In genomic region chr12:27537507-27537906, GRCm38 (mm10) we compare ENCODE assay signal across 16 mouse cellular contexts.
A peak's percentile ranks its signal among the peaks of the same experiment; 100 is the strongest.
DNase-seq lines count a peak whose midpoint lies in the region; ATAC-seq and TF ChIP-seq lines count a peak whose summit lies in the region.
"Had no signal": no experiment of that assay in that cellular context is flagged by ENCODE, and none has a peak within 500 bp of the region (broad histone marks: within the 10 kb centered on the region; RNA-seq: fewer than 3 reads in every experiment).

No protein-coding gene starts in this region.

- H3K9me3 ChIP-seq in limb, embryonic 12.5 days: no peaks in the 10 kb centered on the region
- H3K9me3 ChIP-seq in limb, embryonic 10.5 days (replicated peaks): no peaks in the 10 kb centered on the region
- no peaks in the 10 kb centered on the region for H3K9me3 ChIP-seq in embryonic facial prominence, embryonic 14.5 days (ENCODE audit: control insufficient read depth, low read length)
- H3K9me3 ChIP-seq in hindbrain, postnatal 0 days (ENCODE audit: low read length): no peaks in the 10 kb centered on the region
- no peaks in the 10 kb centered on the region for H3K9me3 ChIP-seq in stomach, embryonic 16.5 days (replicated peaks; ENCODE audit: control insufficient read depth, low read length)
- H3K9me3 ChIP-seq: liver, embryonic 12.5 days; neural tube, embryonic 12.5 days had no signal

- no peaks in the 10 kb centered on the region for H3K36me3 ChIP-seq in limb, embryonic 12.5 days
- H3K36me3 ChIP-seq in limb, embryonic 10.5 days: no peaks in the 10 kb centered on the region
- no peaks in the 10 kb centered on the region for H3K36me3 ChIP-seq in embryonic facial prominence, embryonic 14.5 days (ENCODE audit: control insufficient read depth, insufficient read depth, low read length)
- no peaks in the 10 kb centered on the region for H3K36me3 ChIP-seq in hindbrain, postnatal 0 days (ENCODE audit: insufficient read depth, low read length)
- no peaks in the 10 kb centered on the region for H3K36me3 ChIP-seq in stomach, embryonic 16.5 days (ENCODE audit: control insufficient read depth, insufficient read depth, low read length)
- H3K36me3 ChIP-seq: liver, embryonic 12.5 days; neural tube, embryonic 12.5 days had no signal

- no peak for TF ChIP-seq CTCF in hindbrain, postnatal 0 days (IDR thresholded peaks at IDR 0.05; ENCODE audit: low read depth)

- no peak for DNase-seq in limb, embryonic 10.5 days (ENCODE audit: low spot score)
- peak; percentile 37 for DNase-seq in embryonic facial prominence, embryonic 14.5 days (ENCODE audit: low spot score)
- DNase-seq in hindbrain, postnatal 0 days (ENCODE audit: low spot score): peak; percentile 54
- DNase-seq in urinary bladder, postnatal 14 days (ENCODE audit: low spot score): no peak
- no peak for DNase-seq in left cerebral cortex, postnatal 4 days
- DNase-seq: gastrocnemius, postnatal 10 days; heart, postnatal 14 days; kidney, adult 18-20 months had no signal

- no peak overlapping the region for H3K4me3 ChIP-seq in limb, embryonic 12.5 days (replicated peaks)
- H3K4me3 ChIP-seq in limb, embryonic 10.5 days: no peak overlapping the region
- no peak overlapping the region for H3K4me3 ChIP-seq in embryonic facial prominence, embryonic 14.5 days (ENCODE audit: low read depth, low read length)
- H3K4me3 ChIP-seq in hindbrain, postnatal 0 days (ENCODE audit: low read length): no peak overlapping the region
- no peak overlapping the region for H3K4me3 ChIP-seq in stomach, embryonic 16.5 days (replicated peaks; ENCODE audit: low read length)
- H3K4me3 ChIP-seq: left cerebral cortex, adult 2 months; liver, embryonic 12.5 days; neural tube, embryonic 12.5 days had no signal

- WGBS in limb, embryonic 12.5 days: 69% methylated on average over 3 of the region's 3 CpGs
- 92% methylated on average over 3 of the region's 3 CpGs for WGBS in limb, embryonic 10.5 days
- 58% methylated on average over 3 of the region's 3 CpGs for WGBS in embryonic facial prominence, embryonic 14.5 days
- WGBS in hindbrain, postnatal 0 days: 74% methylated on average over 3 of the region's 3 CpGs
- 76% methylated on average over 3 of the region's 3 CpGs for WGBS in stomach, embryonic 16.5 days

- no peak overlapping the region for H3K9ac ChIP-seq in limb, embryonic 12.5 days (replicated peaks)
- H3K9ac ChIP-seq in embryonic facial prominence, embryonic 14.5 days (ENCODE audit: low read depth, low read length): no peak overlapping the region
- H3K9ac ChIP-seq in hindbrain, postnatal 0 days (replicated peaks; ENCODE audit: low read length): no peak overlapping the region
- no peak overlapping the region for H3K9ac ChIP-seq in stomach, embryonic 16.5 days (ENCODE audit: low read length)
- H3K9ac ChIP-seq: liver, embryonic 12.5 days; neural tube, embryonic 12.5 days had no signal

- peaks cover 19% of the 10 kb centered on the region for H3K4me1 ChIP-seq in limb, embryonic 12.5 days (replicated peaks)
- H3K4me1 ChIP-seq in limb, embryonic 10.5 days: peaks cover 24% of the 10 kb centered on the region
- H3K4me1 ChIP-seq in embryonic facial prominence, embryonic 14.5 days (ENCODE audit: control insufficient read depth, insufficient read depth, low read length): peaks cover 15% of the 10 kb centered on the region
- H3K4me1 ChIP-seq in hindbrain, postnatal 0 days (ENCODE audit: insufficient read depth, low read length): no peaks in the 10 kb centered on the region
- no peaks in the 10 kb centered on the region for H3K4me1 ChIP-seq in stomach, embryonic 16.5 days (ENCODE audit: control insufficient read depth, insufficient read depth, low read length)
- H3K4me1 ChIP-seq: liver, embryonic 12.5 days had no signal

- H3K4me2 ChIP-seq in limb, embryonic 12.5 days: peak overlapping the region; percentile 26
- H3K4me2 ChIP-seq in embryonic facial prominence, embryonic 14.5 days (ENCODE audit: low read depth, low read length): peak overlapping the region; percentile 46; the same call in 1 of the 2 replicates
- no peak overlapping the region for H3K4me2 ChIP-seq in hindbrain, postnatal 0 days (ENCODE audit: low read depth, low read length)
- peak overlapping the region; percentile 30; the same call in 1 of the 2 replicates for H3K4me2 ChIP-seq in stomach, embryonic 16.5 days (ENCODE audit: low read depth, low read length)
- H3K4me2 ChIP-seq: liver, embryonic 12.5 days; neural tube, embryonic 12.5 days had no signal

- peak; percentile 66; the same call in 1 of the 2 replicates for ATAC-seq in limb, embryonic 12.5 days (ENCODE audit: insufficient number of reproducible peaks, insufficient read depth, low FRiP score, low TSS enrichment, low read depth)
- ATAC-seq in embryonic facial prominence, embryonic 14.5 days (ENCODE audit: low read depth): peak; percentile 70
- ATAC-seq in hindbrain, postnatal 0 days: no peak
- ATAC-seq in stomach, embryonic 16.5 days (ENCODE audit: insufficient read depth, low FRiP score): no peak
- ATAC-seq: activated CD4-positive, CD25-positive, alpha-beta regulatory T cell, adult 4 months; forebrain, embryonic 14.5 days; liver, embryonic 12.5 days; lung, postnatal 0 days had no signal

- H3K27me3 ChIP-seq in limb, embryonic 12.5 days: no peaks in the 10 kb centered on the region
- H3K27me3 ChIP-seq in limb, embryonic 10.5 days (ENCODE audit: low read depth, poor library complexity, severe bottlenecking): no peaks in the 10 kb centered on the region
- H3K27me3 ChIP-seq in embryonic facial prominence, embryonic 14.5 days (replicated peaks; ENCODE audit: control insufficient read depth, insufficient read depth, low read length): no peaks in the 10 kb centered on the region
- no peaks in the 10 kb centered on the region for H3K27me3 ChIP-seq in hindbrain, postnatal 0 days (ENCODE audit: insufficient read depth, low read length)
- no peaks in the 10 kb centered on the region for H3K27me3 ChIP-seq in stomach, embryonic 16.5 days (ENCODE audit: control insufficient read depth, insufficient read depth, low read length)
- H3K27me3 ChIP-seq: liver, embryonic 12.5 days; neural tube, embryonic 12.5 days had no signal

- no peak overlapping the region for H3K27ac ChIP-seq in limb, embryonic 12.5 days
- no peak overlapping the region for H3K27ac ChIP-seq in limb, embryonic 10.5 days
- no peak overlapping the region for H3K27ac ChIP-seq in embryonic facial prominence, embryonic 14.5 days (replicated peaks; ENCODE audit: low read depth, low read length)
- H3K27ac ChIP-seq in hindbrain, postnatal 0 days: no peak overlapping the region
- no peak overlapping the region for H3K27ac ChIP-seq in stomach, embryonic 16.5 days (ENCODE audit: low read length)
- H3K27ac ChIP-seq: left cerebral cortex, adult 2 months; liver, embryonic 12.5 days; neural tube, embryonic 12.5 days had no signal

- intact Hi-C loops in left cerebral cortex, postnatal 4 days (cut with DNase I): no loop called here

Comparison
In these comparisons a context has a peak if more than half of its experiments do, and no peak if none do; other contexts are left out.
1. ATAC-seq: peak in limb, embryonic 12.5 days (single experiment) and embryonic facial prominence, embryonic 14.5 days (single experiment); none in hindbrain, postnatal 0 days (single experiment) and stomach, embryonic 16.5 days (single experiment).
2. DNase-seq: peak in embryonic facial prominence, embryonic 14.5 days (single experiment) and hindbrain, postnatal 0 days (single experiment); none in limb, embryonic 10.5 days (single experiment), urinary bladder, postnatal 14 days (single experiment) and left cerebral cortex, postnatal 4 days (single experiment).